Mouse (Mus musculus): ENCODE results near the gene Arf6. TPM values are rescaled to one million over a fixed set of nuclear protein-coding genes. Genes with fewer than 3 reads are reported as not detected.
"Not testable (repeated sequence)": the region's sequence is repeated elsewhere in the genome, so short reads cannot be mapped to it uniquely, and the experiment has no call there.

Gene Arf6
- polyA plus RNA-seq, 1 experiment from 2014 or later, result 47.4 TPM

GRCm38 (mm10) chr12:69367557-69367956 is 4.4 kb upstream of the Arf6 start:
- DNase-seq (ENCODE audit: low spot score), result no peak
- Histone ChIP-seq H3K9me3 (ENCODE audit: control insufficient read depth, low read length) (no peaks in the 10 kb centered on the region), H3K9ac (ENCODE audit: low read depth, low read length) (no peak overlapping the region), H3K4me2 (replicated peaks; ENCODE audit: low read depth, low read length) (no peak overlapping the region), H3K27me3 (ENCODE audit: control insufficient read depth, insufficient read depth, low read length) (no peaks in the 10 kb centered on the region), H3K27ac (ENCODE audit: low read depth, low read length) (no peak overlapping the region), H3K36me3 (ENCODE audit: control insufficient read depth, insufficient read depth, low read length) (no peaks in the 10 kb centered on the region), H3K4me3 (ENCODE audit: low read depth, low read length) (no peak overlapping the region), H3K4me1 (replicated peaks; ENCODE audit: control insufficient read depth, insufficient read depth, low read length) (no peaks in the 10 kb centered on the region)
- WGBS, result 74% methylated on average over 2 of the region's 2 CpGs
- ATAC-seq (ENCODE audit: low FRiP score), result no peak

DNA sequence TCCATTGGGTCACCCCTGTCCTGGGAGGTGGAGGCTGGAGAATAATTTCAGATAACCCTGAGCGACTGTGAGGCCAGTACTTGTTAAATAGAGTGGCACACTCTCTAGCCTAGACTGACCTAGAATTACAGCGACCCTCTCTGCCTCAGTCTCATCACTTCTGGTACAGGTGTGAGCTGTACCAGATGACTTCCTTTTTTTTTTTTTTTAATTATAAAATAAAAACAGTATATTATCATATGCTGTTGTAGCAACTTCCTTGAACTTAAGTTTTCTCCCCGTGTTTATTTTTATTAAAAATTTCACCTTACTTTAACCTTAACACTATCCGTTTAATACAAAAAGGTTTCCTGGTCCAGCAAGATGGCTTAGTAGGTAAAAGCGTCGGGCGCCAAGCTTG is 1.0 kb upstream of the Arf6 start:
- Histone ChIP-seq H3K4me2 (replicated peaks; ENCODE audit: low read depth, low read length) (peak overlapping the region; percentile 84), H3K4me1 (replicated peaks; ENCODE audit: control insufficient read depth, insufficient read depth, low read length) (no peaks in the 10 kb centered on the region), H3K4me3 (ENCODE audit: low read depth, low read length) (peak overlapping the region; percentile 99), H3K36me3 (ENCODE audit: control insufficient read depth, insufficient read depth, low read length) (no peaks in the 10 kb centered on the region), H3K27me3 (ENCODE audit: control insufficient read depth, insufficient read depth, low read length) (no peaks in the 10 kb centered on the region), H3K9ac (ENCODE audit: low read depth, low read length) (peak overlapping the region; percentile 56; the same call in 1 of the 2 replicates), H3K27ac (ENCODE audit: low read depth, low read length) (no peak overlapping the region; the same call in 1 of the 2 replicates), H3K9me3 (ENCODE audit: control insufficient read depth, low read length) (no peaks in the 10 kb centered on the region)
- ATAC-seq (ENCODE audit: low FRiP score) (no peak), DNase-seq (ENCODE audit: low spot score) (no peak)
- 19% methylated on average over 7 of the region's 7 CpGs for WGBS

DNA sequence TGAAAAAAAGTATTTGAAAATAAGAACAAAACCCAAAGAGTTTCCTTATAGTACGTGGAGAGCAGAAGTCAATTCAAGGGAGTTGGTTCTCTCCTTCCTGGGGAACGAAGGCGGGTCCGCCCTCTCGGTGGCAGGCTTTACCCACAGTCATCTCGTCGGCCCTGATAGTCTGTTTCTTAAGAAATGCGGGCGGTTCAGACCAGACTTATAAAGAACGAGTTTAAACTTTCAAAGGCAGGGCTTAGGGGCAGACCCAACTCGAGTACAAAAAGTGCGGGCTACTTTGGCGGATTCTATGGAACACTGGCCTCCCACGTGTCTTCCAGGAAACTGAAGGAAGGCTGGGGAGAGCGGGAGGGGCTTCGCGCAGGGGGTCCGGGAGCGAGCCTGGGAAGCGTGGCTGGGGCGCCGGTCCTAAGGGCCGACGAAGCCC is 513 bp upstream of the Arf6 start:
- ATAC-seq (ENCODE audit: low FRiP score), result peak; percentile 87

GRCm38 (mm10) chr12:69372731-69373331 is 881 bp downstream of the Arf6 start:
- peak overlapping the region; percentile 99 for H3K4me3 ChIP-seq (ENCODE audit: low read depth, low read length)
- H3K9me3 ChIP-seq (ENCODE audit: control insufficient read depth, low read length), result no peaks in the 10 kb centered on the region
- H3K9ac ChIP-seq (ENCODE audit: low read depth, low read length), result peak overlapping the region; percentile 97
- no peaks in the 10 kb centered on the region for H3K36me3 ChIP-seq (ENCODE audit: control insufficient read depth, insufficient read depth, low read length)
- no peaks in the 10 kb centered on the region for H3K4me1 ChIP-seq (replicated peaks; ENCODE audit: control insufficient read depth, insufficient read depth, low read length)
- DNase-seq (ENCODE audit: low spot score) (peak; percentile 53), ATAC-seq (ENCODE audit: low FRiP score) (peak; percentile 23)
- peak overlapping the region; percentile 84 for H3K4me2 ChIP-seq (replicated peaks; ENCODE audit: low read depth, low read length)
- peak overlapping the region; percentile 71 for H3K27ac ChIP-seq (ENCODE audit: low read depth, low read length)
- under 1% methylated on average over 42 of the region's 42 CpGs for WGBS
- no peaks in the 10 kb centered on the region for H3K27me3 ChIP-seq (ENCODE audit: control insufficient read depth, insufficient read depth, low read length)

More for the DNA sequence above, 513 bp upstream of the Arf6 start:
- WGBS, result under 1% methylated on average over 24 of the region's 24 CpGs
- Histone ChIP-seq H3K4me3 (ENCODE audit: low read depth, low read length) (peak overlapping the region; percentile 99), H3K4me1 (replicated peaks; ENCODE audit: control insufficient read depth, insufficient read depth, low read length) (no peaks in the 10 kb centered on the region), H3K27me3 (ENCODE audit: control insufficient read depth, insufficient read depth, low read length) (no peaks in the 10 kb centered on the region), H3K27ac (ENCODE audit: low read depth, low read length) (peak overlapping the region; percentile 71), H3K4me2 (replicated peaks; ENCODE audit: low read depth, low read length) (peak overlapping the region; percentile 84), H3K9ac (ENCODE audit: low read depth, low read length) (peak overlapping the region; percentile 56), H3K36me3 (ENCODE audit: control insufficient read depth, insufficient read depth, low read length) (no peaks in the 10 kb centered on the region), H3K9me3 (ENCODE audit: control insufficient read depth, low read length) (no peaks in the 10 kb centered on the region)
- DNase-seq (ENCODE audit: low spot score), result no peak

- no peak overlapping the region for H3K27ac ChIP-seq (ENCODE audit: low read depth, low read length)
- no peaks in the 10 kb centered on the region for H3K4me1 ChIP-seq (replicated peaks; ENCODE audit: control insufficient read depth, insufficient read depth, low read length)
- H3K9ac ChIP-seq (ENCODE audit: low read depth, low read length), result no peak overlapping the region
- peak overlapping the region; percentile 99 for H3K4me3 ChIP-seq (ENCODE audit: low read depth, low read length)
- no peaks in the 10 kb centered on the region for H3K36me3 ChIP-seq (ENCODE audit: control insufficient read depth, insufficient read depth, low read length)
- DNase-seq (ENCODE audit: low spot score) (no peak), ATAC-seq (ENCODE audit: low FRiP score) (no peak)
- no peaks in the 10 kb centered on the region for H3K9me3 ChIP-seq (ENCODE audit: control insufficient read depth, low read length)
- H3K27me3 ChIP-seq (ENCODE audit: control insufficient read depth, insufficient read depth, low read length), result no peaks in the 10 kb centered on the region
- H3K4me2 ChIP-seq (replicated peaks; ENCODE audit: low read depth, low read length), result peak overlapping the region; percentile 84
- 52% methylated on average over 11 of the region's 11 CpGs for WGBS
Measured at GRCm38 (mm10) chr12:69373850-69374766, 2.2 kb downstream of the Arf6 start.

- H3K27me3 ChIP-seq (ENCODE audit: control insufficient read depth, insufficient read depth, low read length), result no peaks in the 10 kb centered on the region
- WGBS, result 92% methylated on average over 2 of the region's 2 CpGs
- H3K4me3 ChIP-seq (ENCODE audit: low read depth, low read length), result no peak overlapping the region
- no peak overlapping the region for H3K27ac ChIP-seq (ENCODE audit: low read depth, low read length)
- no peak overlapping the region for H3K4me2 ChIP-seq (replicated peaks; ENCODE audit: low read depth, low read length)
- DNase-seq (ENCODE audit: low spot score) (no peak), ATAC-seq (ENCODE audit: low FRiP score) (no peak)
- no peak overlapping the region for H3K9ac ChIP-seq (ENCODE audit: low read depth, low read length)
- no peaks in the 10 kb centered on the region for H3K4me1 ChIP-seq (replicated peaks; ENCODE audit: control insufficient read depth, insufficient read depth, low read length)
- no peaks in the 10 kb centered on the region for H3K36me3 ChIP-seq (ENCODE audit: control insufficient read depth, insufficient read depth, low read length)
- no peaks in the 10 kb centered on the region for H3K9me3 ChIP-seq (ENCODE audit: control insufficient read depth, low read length)
Measured at GRCm38 (mm10) chr12:69376132-69376531, 4.2 kb downstream of the Arf6 start.

GRCm38 (mm10) chr12:69377188-69377587 is 5.2 kb downstream of the Arf6 start:
- no peaks in the 10 kb centered on the region for H3K9me3 ChIP-seq (ENCODE audit: control insufficient read depth, low read length)
- 98% methylated on average over 1 of the region's 1 CpGs for WGBS
- H3K4me2 ChIP-seq (replicated peaks; ENCODE audit: low read depth, low read length), result no peak overlapping the region
- H3K27me3 ChIP-seq (ENCODE audit: control insufficient read depth, insufficient read depth, low read length), result no peaks in the 10 kb centered on the region
- DNase-seq (ENCODE audit: low spot score) (no peak), ATAC-seq (ENCODE audit: low FRiP score) (no peak)
- no peak overlapping the region for H3K27ac ChIP-seq (ENCODE audit: low read depth, low read length)
- H3K9ac ChIP-seq (ENCODE audit: low read depth, low read length), result no peak overlapping the region
- H3K4me3 ChIP-seq (ENCODE audit: low read depth, low read length), result no peak overlapping the region
- no peaks in the 10 kb centered on the region for H3K4me1 ChIP-seq (replicated peaks; ENCODE audit: control insufficient read depth, insufficient read depth, low read length)
- H3K36me3 ChIP-seq (ENCODE audit: control insufficient read depth, insufficient read depth, low read length), result no peaks in the 10 kb centered on the region

DNA sequence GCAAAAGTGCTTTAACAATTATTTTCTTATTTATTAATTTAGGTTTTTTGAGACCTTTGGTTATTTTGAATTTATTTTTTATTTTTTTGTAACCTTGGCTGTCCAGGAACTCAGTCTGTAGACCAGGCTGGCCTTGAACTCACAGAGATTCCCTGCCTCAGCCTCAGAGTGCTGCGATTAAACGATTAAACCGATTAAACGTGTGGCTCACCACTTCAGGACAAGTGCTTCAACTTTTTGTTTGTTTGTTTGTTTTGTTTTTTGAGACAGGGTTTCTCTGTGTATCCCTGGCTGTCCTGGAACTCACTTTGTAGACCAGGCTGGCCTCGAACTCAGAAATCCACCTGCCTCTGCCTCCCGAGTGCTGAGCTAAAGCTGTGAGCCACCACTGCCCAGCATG is 5.7 kb downstream of the Arf6 start:
- not testable (repeated sequence) for H3K36me3 ChIP-seq (ENCODE audit: control insufficient read depth, insufficient read depth, low read length); H3K4me3 ChIP-seq (ENCODE audit: low read depth, low read length); DNase-seq (ENCODE audit: low spot score); H3K4me1 ChIP-seq (replicated peaks; ENCODE audit: control insufficient read depth, insufficient read depth, low read length); H3K27ac ChIP-seq (ENCODE audit: low read depth, low read length); H3K9ac ChIP-seq (ENCODE audit: low read depth, low read length); H3K4me2 ChIP-seq (replicated peaks; ENCODE audit: low read depth, low read length); H3K27me3 ChIP-seq (ENCODE audit: control insufficient read depth, insufficient read depth, low read length); ATAC-seq (ENCODE audit: low FRiP score); H3K9me3 ChIP-seq (ENCODE audit: control insufficient read depth, low read length)
- WGBS, result 95% methylated on average over 6 of the region's 6 CpGs

All from hindbrain, embryonic 11.5 days (tissue).